Mouse (Mus musculus) T-helper 1 cell (primary cell): ENCODE measurements around the gene Zcchc4.

Experiments
- in situ Hi-C: fragments of 300-600 bp; cut with MboI, MseI; formaldehyde crosslinking; loops from one replicate; pipeline ENCODE4 v1.15.1; 2025; ENCODE audit warnings: high pct_unique_total_duplicates

The Zcchc4 gene

DNA sequence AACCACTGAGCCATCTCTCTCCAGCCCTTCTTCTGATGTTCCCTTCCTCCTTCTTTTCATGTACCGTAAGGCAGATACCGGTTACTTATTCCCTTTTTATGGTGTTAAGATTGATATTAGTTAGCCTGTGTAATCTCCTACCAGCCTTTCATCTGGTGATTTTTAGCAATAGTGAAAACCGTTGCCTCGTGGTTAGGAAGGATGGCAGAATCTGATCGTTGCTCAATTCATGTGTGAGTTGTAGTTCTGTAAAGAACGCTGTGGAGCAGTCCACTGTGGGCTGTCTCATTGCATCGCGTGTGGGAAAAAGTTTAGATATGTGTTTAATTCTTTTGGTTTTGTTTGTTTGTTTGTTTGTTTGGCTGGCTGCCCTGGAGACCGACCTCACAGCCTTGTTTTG is 18.0 kb downstream of the Zcchc4 start:
- in situ Hi-C loops, result loop anchor here (25.0 kb wide), 1 partner anchor 606 kb away; the partner anchor contains the start of gene Dhx15

DNA sequence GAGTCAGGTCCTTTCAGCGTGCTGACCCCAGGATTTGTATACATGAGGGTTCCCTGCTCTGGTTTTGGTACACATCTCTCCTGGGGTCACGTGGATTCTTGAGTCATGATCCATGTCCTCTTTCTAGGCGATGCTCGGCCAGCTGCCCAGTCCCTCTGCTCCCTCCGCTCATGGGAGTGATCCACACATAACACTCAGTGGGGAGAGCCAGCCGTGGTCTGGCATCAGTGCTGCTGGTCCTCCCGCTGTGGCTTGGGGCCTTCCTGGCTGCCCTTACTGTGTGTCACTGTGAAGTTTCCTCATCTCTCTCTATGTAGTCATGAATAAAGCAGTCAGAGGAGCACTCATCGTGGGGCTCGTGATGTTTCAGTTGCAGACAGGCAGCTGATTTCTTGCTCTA is 18.9 kb downstream of the Zcchc4 start:
- in situ Hi-C loops, result loop anchor here (25.0 kb wide), 1 partner anchor 607 kb away; the partner anchor contains the start of gene Dhx15

GRCm38 (mm10) chr5:52799274-52799985 is 24.2 kb downstream of the Zcchc4 start:
- in situ Hi-C loops, result loop anchor here (25.0 kb wide), 1 partner anchor 612 kb away; the partner anchor contains the start of gene Dhx15

DNA sequence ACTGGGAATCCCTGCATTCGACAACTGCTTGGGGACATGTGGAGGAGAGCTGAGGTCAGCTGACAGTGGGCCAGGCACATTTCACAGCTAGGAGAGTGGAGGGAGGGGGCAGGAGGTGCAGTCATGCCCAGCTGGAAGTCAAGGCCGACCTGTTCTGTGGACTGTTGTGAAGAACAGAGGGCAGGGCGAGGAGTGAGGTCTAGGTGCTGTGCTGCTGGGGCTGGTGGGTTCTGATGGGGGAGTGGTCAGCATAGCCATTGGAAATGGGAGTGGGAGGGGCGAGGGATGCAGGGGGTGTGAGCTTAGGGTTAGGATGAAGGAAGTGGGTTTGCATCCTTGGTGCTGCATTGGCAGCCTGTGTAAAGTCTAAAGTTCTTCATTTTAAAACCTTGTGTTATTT is 30.6 kb downstream of the Zcchc4 start:
- in situ Hi-C loops, result loop anchor here (10.0 kb wide), 1 partner anchor 841 kb away; no protein-coding TSS in a partner anchor

DNA sequence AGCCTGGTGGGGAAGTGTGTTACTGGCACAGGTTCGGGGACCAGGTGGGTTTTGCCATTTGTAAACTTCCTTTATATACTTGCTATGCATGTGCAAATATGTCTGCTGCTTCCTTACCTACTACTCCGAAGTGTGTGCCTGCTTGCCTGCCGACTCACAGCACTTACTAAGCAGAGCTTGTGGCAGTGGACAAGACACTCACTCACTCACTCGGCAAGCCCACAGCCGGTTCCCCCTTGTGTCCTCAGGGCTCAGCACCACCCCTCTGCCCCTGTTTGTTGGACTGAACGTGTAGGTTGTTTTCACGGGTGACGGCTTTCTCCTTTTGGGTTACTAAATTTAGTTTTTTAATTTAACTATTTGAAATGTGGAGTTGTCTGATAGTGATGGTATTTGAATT is 31.1 kb downstream of the Zcchc4 start:
- in situ Hi-C loops, result loop anchor here (10.0 kb wide), 1 partner anchor 842 kb away; no protein-coding TSS in a partner anchor

DNA sequence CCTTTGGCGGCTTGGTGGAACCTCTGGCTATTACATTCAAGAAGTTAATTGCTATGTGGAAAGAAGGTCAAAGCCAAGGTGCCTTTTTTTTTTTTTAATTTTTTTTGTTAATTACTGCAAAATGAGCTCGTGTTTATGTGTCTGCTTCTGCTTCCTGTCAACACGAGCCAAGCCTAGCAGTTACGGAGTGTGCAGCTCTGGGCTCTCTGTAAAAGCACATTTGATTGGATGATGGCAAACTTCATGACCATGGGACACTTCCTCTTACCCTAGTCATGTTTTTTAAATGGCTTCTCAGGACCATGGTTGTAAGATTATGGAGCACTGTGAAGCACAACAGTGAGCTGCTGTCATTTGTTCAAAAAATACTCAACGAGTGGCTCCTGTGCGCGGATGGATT is 31.8 kb downstream of the Zcchc4 start:
- in situ Hi-C loops, result loop anchor here (10.0 kb wide), 1 partner anchor 842 kb away; no protein-coding TSS in a partner anchor

DNA sequence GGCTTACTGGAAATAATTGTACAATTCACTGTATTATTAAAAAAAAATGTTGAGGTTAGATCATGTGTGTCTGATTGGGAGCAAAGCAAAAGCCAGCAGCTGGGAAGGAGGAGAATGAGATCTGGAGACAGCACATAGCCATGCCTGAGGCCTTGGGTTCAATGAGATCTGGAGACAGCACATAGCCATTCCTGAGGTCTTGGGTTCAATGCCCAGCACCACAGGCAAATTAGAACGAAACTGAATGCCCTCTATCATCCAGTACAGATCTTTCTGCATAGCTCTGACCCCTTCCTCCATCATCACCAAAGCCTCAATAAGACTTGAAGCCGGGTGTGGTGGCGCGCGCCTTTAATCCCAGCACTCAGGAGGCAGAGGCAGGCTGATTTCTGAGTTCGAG is 35.2 kb downstream of the Zcchc4 start:
- in situ Hi-C loops, result no loop called here

DNA sequence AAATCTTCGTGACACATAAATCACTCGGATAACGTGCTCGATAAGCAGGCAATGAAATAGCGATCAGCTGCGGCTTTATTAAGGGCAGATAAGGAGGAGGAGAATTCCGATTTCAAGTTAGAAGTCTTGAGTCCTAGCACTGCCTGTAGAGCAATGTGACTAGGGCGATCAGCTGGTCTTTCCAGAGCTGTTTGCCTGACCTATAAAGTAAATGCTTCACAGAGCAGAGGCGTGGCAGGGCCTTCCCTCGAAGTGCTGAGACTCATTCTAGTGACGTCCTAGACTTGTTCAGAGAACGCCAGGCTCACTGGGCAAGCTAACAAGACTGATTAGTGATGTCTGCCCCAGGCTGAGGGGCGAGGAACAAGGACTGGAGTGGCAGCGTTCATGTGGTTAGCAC is 35.8 kb downstream of the Zcchc4 start:
- in situ Hi-C loops, result no loop called here

- in situ Hi-C loops, result no loop called here
Measured at GRCm38 (mm10) chr5:52812456-52812855, 37.2 kb downstream of the Zcchc4 start.

DNA sequence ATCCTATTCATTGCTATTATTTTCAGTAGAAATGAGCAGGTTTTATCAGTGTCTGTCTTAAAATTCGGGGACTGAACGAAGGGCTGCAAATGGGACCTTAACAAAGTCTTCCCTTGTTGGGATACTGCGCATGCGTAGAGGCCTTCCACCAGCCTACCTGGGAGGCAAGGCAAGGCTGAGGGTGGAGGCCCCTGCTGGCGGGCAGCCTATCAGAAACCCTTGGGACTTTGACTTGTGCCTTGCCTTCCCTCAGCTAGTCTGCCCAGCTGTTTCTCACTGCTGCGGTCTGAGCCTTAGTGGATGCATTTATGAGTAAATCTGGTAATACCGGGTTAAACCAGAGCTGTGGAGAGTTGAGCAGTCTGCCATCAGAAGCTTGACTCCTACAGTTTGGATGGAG is 38.1 kb downstream of the Zcchc4 start:
- in situ Hi-C loops, result no loop called here

GRCm38 (mm10) chr5:52818676-52819075 is 43.5 kb downstream of the Zcchc4 start:
- in situ Hi-C loops, result loop anchor here (5.0 kb wide), 1 partner anchor 301 kb away; no protein-coding TSS in a partner anchor

GRCm38 (mm10) chr5:52821691-52822090 is 46.5 kb downstream of the Zcchc4 start:
- in situ Hi-C loops, result no loop called here

DNA sequence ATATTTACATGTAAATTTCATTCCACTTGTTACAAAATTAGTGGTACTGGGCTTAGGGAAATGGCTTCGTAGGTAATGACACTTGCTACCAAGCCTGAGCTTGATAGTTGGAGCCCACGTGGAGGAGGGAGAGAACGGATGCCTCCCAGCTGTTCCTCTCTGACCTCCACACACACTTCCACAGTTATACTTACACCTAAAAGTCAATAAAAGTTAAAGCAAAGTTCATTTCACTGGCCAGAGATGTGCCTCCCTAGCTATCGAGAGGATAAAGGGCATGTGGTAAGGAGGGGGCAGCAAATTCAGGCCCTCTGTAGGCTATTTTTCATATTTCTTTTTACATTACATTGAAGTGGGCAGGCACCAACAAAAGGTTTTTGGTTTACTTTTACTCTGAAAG is 52.7 kb downstream of the Zcchc4 start:
- in situ Hi-C loops, result no loop called here

- in situ Hi-C loops, result no loop called here
Measured at GRCm38 (mm10) chr5:52833005-52833404, 57.8 kb downstream of the Zcchc4 start.

GRCm38 (mm10) chr5:52833761-52834274 is 58.6 kb downstream of the Zcchc4 start, which contains the start of gene Anapc4:
Gene Anapc4, plus strand, starts transcription at chr5:52834012.
- in situ Hi-C loops, result no loop called here

GRCm38 (mm10) chr5:52834386-52834785 is 59.2 kb downstream of the Zcchc4 start:
- in situ Hi-C loops, result no loop called here

- in situ Hi-C loops, result no loop called here
Measured at GRCm38 (mm10) chr5:52844319-52844718, 69.1 kb downstream of the Zcchc4 start.

DNA sequence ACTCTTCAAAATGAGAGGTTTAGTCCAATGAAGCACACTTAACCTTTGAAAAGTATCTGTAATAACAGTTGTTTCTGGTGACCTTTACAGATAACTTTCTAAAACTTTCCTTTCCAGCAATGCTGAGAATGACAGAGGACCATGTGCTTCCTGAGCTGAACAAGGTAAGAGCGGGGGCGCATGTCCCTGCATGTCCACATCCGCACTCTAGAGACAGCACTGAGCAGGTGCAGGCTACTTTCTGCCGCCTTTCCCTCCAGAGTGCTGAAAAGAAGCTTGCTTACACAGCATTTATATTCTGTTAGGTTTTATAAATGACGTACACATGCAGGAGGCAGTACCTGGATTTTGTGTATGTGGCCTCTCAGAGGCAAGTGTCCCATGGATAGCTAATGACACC is 80.5 kb downstream of the Zcchc4 start:
- in situ Hi-C loops, result no loop called here

DNA sequence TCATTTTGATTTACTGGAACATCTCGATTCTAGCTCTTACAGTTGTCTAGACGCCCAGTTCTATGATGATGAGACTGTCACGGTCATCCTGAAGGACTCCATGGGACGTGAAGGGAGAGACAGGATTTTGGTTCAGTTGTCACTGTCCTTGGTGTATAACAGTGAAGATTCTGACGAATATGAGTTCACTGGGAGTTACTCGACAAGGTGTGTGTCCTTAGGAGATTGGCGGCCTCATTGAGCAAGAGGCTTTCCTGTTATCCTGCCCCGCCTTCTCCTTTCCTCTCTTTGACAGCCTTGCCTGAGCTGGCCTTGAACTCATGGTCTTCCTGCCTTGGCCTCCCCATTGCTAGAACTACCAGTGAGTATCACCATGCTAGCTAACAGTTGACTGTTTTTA is 89.2 kb downstream of the Zcchc4 start:
- in situ Hi-C loops, result no loop called here

DNA sequence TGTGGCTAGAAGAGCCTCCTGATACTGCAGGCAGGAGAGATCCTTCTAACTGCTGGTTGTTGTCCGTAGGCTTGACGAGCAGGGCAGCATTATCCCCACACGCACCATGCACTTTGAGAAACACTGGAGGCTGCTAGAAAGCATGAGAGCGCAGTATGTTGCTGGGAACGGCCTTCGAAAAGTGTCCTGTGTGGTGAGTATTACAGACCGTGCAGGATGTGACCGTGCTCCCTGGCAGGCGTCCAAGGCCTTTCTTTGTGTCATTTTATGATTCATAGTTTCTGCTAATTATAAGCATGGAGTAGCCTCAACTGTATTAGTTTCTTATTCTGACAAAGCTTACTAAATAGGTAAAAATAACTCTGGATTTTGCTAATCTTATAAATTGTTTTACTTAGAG is 90.6 kb downstream of the Zcchc4 start:
- in situ Hi-C loops, result no loop called here

GRCm38 (mm10) chr5:52866361-52867155 is 91.3 kb downstream of the Zcchc4 start:
- in situ Hi-C loops, result no loop called here
